Mouse (Mus musculus): ENCODE measurements at regions not wholly inside any gene's neighbourhood (a gene's known extent, or its start where the extent isn't known, plus 50 kb on each side); places are given as distances from the start of the nearest gene placed in this dataset.

DNA sequence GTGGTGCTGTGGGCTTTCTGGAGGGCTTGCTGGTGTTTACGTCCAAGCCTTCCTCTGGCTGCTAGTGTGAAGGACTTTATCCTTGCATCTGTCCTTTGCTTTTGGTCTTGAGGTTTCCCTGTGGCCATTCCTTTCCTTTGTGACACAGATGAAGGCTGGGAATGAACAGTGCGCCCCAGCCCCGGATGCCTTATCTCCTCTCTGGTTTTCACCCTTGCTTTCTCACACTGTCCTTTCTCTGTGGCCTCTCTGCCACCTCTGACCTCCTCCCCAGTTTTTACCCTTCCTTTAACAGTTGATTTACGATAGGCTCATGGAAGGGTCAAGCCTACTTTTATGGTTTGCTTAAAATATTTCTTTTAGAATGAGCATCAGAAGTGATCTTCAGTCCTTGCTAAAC lies 53.2 kb downstream of the Gas1 start:
- Histone ChIP-seq H3K9ac (no peak overlapping the region), H3K36me3 (no peaks in the 10 kb centered on the region), H3K27ac (replicated peaks) (no peak overlapping the region), H3K4me2 (no peak overlapping the region), H3K4me3 (no peak overlapping the region), H3K27me3 (replicated peaks) (peaks cover 7% of the 10 kb centered on the region; the same call in 1 of the 2 replicates), H3K4me1 (peaks cover 25% of the 10 kb centered on the region), H3K9me3 (0 out of 2 replicates have a peak, but pooled peaks cover under 1% of the 10 kb centered on the region)
- ATAC-seq (ENCODE audit: extremely low read depth, insufficient number of reproducible peaks, low FRiP score, low TSS enrichment): no peak
- WGBS: 32% methylated on average over 4 of the region's 4 CpGs

- Histone ChIP-seq H3K27me3 (replicated peaks) (peaks cover 6% of the 10 kb centered on the region; the same call in 1 of the 2 replicates), H3K4me1 (peaks cover 25% of the 10 kb centered on the region), H3K9me3 (peaks cover 5% of the 10 kb centered on the region; the same call in 1 of the 2 replicates), H3K27ac (replicated peaks) (no peak overlapping the region), H3K9ac (no peak overlapping the region), H3K36me3 (no peaks in the 10 kb centered on the region), H3K4me2 (peak overlapping the region; percentile 56), H3K4me3 (0 out of 2 replicates have a peak overlapping the region, but pooled peaks have one; percentile 11)
- ATAC-seq (ENCODE audit: extremely low read depth, insufficient number of reproducible peaks, low FRiP score, low TSS enrichment): no peak
- 24% methylated on average over 6 of the region's 6 CpGs for WGBS
Observed at GRCm38 (mm10) chr13:60123174-60123587, 54.0 kb downstream of the Gas1 start.

DNA sequence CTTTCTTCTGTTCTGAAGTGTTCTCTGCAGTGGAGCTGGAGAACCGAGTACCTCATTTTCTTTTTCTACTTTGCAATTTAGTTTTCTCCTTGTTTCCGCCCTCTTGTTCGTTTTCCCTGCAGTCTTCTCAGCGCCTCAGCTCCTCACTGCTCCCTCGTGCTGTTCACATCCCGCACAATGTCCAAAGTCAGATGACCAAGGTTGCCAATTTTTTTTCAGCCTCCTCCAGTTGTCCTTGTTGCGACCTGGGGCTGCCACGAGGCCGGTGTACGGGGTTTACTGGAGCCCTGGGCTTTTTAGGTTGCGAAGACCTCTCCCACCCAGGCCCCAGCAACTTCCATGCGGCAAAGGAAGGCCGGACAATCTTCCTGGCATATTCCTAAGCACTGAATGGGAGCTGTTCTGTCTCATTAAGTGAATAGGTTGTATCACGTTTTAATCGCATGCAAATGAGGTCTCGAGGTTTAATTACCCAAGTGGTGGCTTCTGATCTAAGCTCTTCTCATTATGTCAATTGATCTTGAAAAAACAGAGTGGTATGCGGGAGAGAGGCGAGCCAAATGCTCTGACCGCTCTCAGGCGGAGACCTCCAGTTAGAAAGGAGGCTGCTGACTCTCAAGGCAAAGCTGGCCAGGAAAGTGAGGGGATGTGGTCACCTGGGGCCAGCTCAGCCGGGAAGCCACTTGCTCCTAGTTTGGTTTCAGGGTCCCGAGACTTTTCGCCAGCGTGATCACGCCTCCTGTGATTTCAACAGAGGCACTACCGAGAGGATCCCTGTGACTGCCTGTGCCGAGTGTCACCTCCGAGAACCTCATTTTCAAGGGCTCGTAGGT lies 54.6 kb downstream of the Gas1 start:
- Histone ChIP-seq H3K4me2 (peak overlapping the region; percentile 56), H3K9ac (0 out of 2 replicates have a peak overlapping the region, but pooled peaks have one; percentile 24), H3K27me3 (replicated peaks) (no peaks in the 10 kb centered on the region; the same call in 1 of the 2 replicates), H3K9me3 (peaks cover 5% of the 10 kb centered on the region; the same call in 1 of the 2 replicates), H3K4me3 (0 out of 2 replicates have a peak overlapping the region, but pooled peaks have one; percentile 11), H3K4me1 (peaks cover 25% of the 10 kb centered on the region), H3K27ac (replicated peaks) (no peak overlapping the region), H3K36me3 (no peaks in the 10 kb centered on the region)
- 41% methylated on average over 29 of the region's 29 CpGs for WGBS
- ATAC-seq (ENCODE audit: extremely low read depth, insufficient number of reproducible peaks, low FRiP score, low TSS enrichment): no peak

GRCm38 (mm10) chr13:60111465-60111864 lies 65.7 kb downstream of the Gas1 start:
- no peak overlapping the region for H3K27ac ChIP-seq (replicated peaks)
- no peak overlapping the region for H3K9ac ChIP-seq
- H3K36me3 ChIP-seq: no peaks in the 10 kb centered on the region
- H3K4me3 ChIP-seq: no peak overlapping the region
- peaks cover 13% of the 10 kb centered on the region for H3K4me1 ChIP-seq
- no peak overlapping the region for H3K4me2 ChIP-seq
- no peak for ATAC-seq (ENCODE audit: extremely low read depth, insufficient number of reproducible peaks, low FRiP score, low TSS enrichment)
- WGBS: 85% methylated on average over 2 of the region's 2 CpGs
- no peaks in the 10 kb centered on the region for H3K27me3 ChIP-seq (replicated peaks)
- no peaks in the 10 kb centered on the region for H3K9me3 ChIP-seq

- H3K27ac ChIP-seq (replicated peaks): peak overlapping the region; percentile 39; the same call in 1 of the 2 replicates
- ATAC-seq (ENCODE audit: extremely low read depth, insufficient number of reproducible peaks, low FRiP score, low TSS enrichment): no peak
- peaks cover 13% of the 10 kb centered on the region for H3K4me1 ChIP-seq
- peak overlapping the region; percentile 9 for H3K4me3 ChIP-seq
- H3K4me2 ChIP-seq: peak overlapping the region; percentile 58
- 6% methylated on average over 11 of the region's 11 CpGs for WGBS
- no peaks in the 10 kb centered on the region for H3K27me3 ChIP-seq (replicated peaks)
- H3K36me3 ChIP-seq: no peaks in the 10 kb centered on the region
- no peaks in the 10 kb centered on the region for H3K9me3 ChIP-seq
- 0 out of 2 replicates have a peak overlapping the region, but pooled peaks have one; percentile 10 for H3K9ac ChIP-seq
Observed at GRCm38 (mm10) chr13:60110079-60110846, 66.9 kb downstream of the Gas1 start.

- Histone ChIP-seq H3K4me1 (peaks cover 5% of the 10 kb centered on the region), H3K9me3 (peaks cover 3% of the 10 kb centered on the region; the same call in 1 of the 2 replicates), H3K36me3 (no peaks in the 10 kb centered on the region), H3K27me3 (replicated peaks) (no peaks in the 10 kb centered on the region), H3K27ac (replicated peaks) (no peak overlapping the region), H3K9ac (no peak overlapping the region), H3K4me2 (no peak overlapping the region), H3K4me3 (no peak overlapping the region)
- WGBS: 85% methylated on average over 9 of the region's 9 CpGs
- ATAC-seq (ENCODE audit: extremely low read depth, insufficient number of reproducible peaks, low FRiP score, low TSS enrichment): no peak
Observed at GRCm38 (mm10) chr13:60105286-60105685, 71.9 kb downstream of the Gas1 start.

DNA sequence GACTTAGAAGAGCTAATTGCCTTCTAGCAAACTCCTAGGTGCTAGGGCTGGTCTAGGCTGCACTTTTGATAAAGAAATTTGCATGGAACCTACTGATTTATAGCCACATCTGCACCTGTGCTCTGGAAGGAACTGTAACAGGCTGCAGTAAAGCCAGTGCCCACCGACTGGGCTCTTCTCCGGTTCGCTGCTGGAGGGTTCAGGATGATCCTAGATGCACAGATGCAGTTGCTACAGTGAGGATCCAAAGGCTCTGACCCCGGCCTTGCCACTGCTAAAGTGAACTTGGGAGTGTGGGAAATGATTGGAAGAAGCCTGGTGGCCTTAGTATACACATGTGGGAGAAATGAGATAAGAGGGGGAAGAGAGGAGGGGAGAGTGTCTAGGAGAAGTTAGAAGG lies 75.5 kb downstream of the Gas1 start:
- H3K36me3 ChIP-seq: no peaks in the 10 kb centered on the region
- H3K9ac ChIP-seq: no peak overlapping the region
- no peak overlapping the region for H3K27ac ChIP-seq (replicated peaks)
- no peaks in the 10 kb centered on the region for H3K27me3 ChIP-seq (replicated peaks)
- no peak for ATAC-seq (ENCODE audit: extremely low read depth, insufficient number of reproducible peaks, low FRiP score, low TSS enrichment)
- no peak overlapping the region for H3K4me3 ChIP-seq
- WGBS: 59% methylated on average over 4 of the region's 4 CpGs
- no peak overlapping the region for H3K4me2 ChIP-seq
- H3K4me1 ChIP-seq: no peaks in the 10 kb centered on the region
- peaks cover 3% of the 10 kb centered on the region for H3K9me3 ChIP-seq

DNA sequence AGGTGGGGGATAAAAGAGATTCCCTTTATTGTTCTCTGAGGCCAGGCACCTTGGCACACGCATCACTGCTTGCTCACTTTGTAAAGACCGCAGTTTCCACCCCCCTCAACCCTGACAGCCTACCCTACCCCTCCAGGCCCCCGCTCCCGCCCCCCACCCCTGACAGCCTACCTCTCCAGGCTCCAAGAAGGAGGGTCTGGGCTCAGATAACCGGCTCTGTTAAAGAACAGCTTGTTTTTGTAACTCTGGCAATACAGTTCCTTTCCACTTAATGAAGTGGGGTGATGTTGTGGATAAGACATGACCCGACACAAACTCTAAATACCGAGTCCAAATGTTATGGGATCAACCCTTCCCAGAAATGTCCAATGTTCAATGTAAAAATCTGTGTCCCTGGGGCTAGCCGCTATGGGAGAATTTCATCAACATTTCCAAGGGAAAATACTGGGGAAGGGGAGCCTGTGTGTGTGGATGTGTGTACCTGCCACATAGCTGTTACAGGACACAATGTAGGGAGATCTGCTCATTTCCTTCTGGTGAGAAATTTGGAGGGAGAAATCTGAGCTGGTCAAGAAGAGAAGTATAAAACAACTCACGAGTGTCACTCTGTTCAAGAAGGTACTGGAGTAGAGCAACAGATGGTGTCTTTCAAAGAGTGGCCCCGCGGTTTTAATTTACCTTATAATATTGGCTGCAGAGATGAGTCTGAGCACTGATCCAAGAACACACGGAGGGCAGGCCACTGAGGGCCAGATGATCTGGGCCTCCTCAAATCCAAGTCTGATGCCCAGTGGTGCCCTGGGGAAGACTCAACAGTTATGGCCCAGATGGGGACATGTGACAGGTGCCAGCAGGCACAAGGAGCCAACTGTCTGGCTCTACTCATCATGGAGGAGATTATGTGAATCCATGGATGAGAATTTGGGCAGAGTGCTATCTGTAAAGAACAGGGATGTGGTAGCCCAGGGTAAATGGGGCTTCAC lies 76.7 kb downstream of the Gas1 start:
- WGBS: 68% methylated on average over 12 of the region's 12 CpGs
- Histone ChIP-seq H3K9me3 (peaks cover 3% of the 10 kb centered on the region), H3K4me3 (no peak overlapping the region), H3K36me3 (no peaks in the 10 kb centered on the region), H3K4me2 (no peak overlapping the region; the same call in 1 of the 2 replicates), H3K27ac (replicated peaks) (no peak overlapping the region), H3K4me1 (no peaks in the 10 kb centered on the region), H3K27me3 (replicated peaks) (no peaks in the 10 kb centered on the region), H3K9ac (no peak overlapping the region)
- ATAC-seq (ENCODE audit: extremely low read depth, insufficient number of reproducible peaks, low FRiP score, low TSS enrichment): no peak

DNA sequence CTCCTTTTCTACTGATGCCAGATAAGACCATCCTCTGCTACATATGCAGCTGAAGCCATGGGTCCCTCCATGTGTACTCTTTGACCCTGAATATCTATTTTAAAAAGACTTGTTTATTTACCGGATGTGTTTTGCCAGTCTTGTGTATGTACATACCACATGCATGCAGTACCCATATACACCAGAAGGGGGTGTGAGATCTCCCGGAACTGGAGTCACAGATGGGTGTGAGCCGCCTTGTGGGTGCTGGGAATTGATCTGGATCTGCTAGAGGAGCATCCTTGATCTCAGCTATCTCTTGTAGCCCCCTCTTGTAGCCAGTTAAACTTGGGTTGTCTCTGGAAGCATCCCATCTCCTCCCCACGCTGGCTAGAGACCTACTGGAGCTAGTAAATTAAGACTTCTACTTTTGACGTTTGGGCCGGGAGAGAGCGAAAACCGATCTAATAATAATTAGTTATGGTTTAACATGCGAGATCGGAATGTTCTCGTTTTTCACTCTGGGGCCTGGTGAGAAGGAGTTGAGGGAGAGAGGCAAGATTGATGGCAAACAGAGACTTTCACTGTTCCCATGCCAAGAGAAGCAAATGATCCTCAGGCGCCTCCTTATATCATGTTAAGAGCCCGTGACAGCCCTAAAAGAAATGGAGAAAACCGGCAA lies 77.6 kb downstream of the Gas1 start:
- Histone ChIP-seq H3K36me3 (no peaks in the 10 kb centered on the region), H3K4me3 (no peak overlapping the region), H3K27ac (replicated peaks) (no peak overlapping the region; the same call in 1 of the 2 replicates), H3K27me3 (replicated peaks) (no peaks in the 10 kb centered on the region), H3K4me2 (no peak overlapping the region; the same call in 1 of the 2 replicates), H3K4me1 (no peaks in the 10 kb centered on the region), H3K9ac (no peak overlapping the region), H3K9me3 (peaks cover 3% of the 10 kb centered on the region)
- WGBS: 73% methylated on average over 14 of the region's 14 CpGs
- no peak for ATAC-seq (ENCODE audit: extremely low read depth, insufficient number of reproducible peaks, low FRiP score, low TSS enrichment)

GRCm38 (mm10) chr13:60098394-60098793 lies 78.8 kb downstream of the Gas1 start:
- WGBS: 83% methylated on average over 3 of the region's 3 CpGs
- no peak for ATAC-seq (ENCODE audit: extremely low read depth, insufficient number of reproducible peaks, low FRiP score, low TSS enrichment)
- Histone ChIP-seq H3K9me3 (no peaks in the 10 kb centered on the region; the same call in none of the 2 replicates), H3K4me2 (no peak overlapping the region), H3K9ac (no peak overlapping the region), H3K27ac (replicated peaks) (no peak overlapping the region), H3K4me3 (no peak overlapping the region), H3K27me3 (replicated peaks) (no peaks in the 10 kb centered on the region), H3K4me1 (no peaks in the 10 kb centered on the region), H3K36me3 (no peaks in the 10 kb centered on the region)
